Mouse (Mus musculus) gastrocnemius, adult 2 months (tissue): ENCODE data around the gene Gm1043. TPM values are rescaled to one million over a fixed set of nuclear protein-coding genes. Genes with fewer than 3 reads are reported as not detected.

Source experiments
- DNase-seq: peaks from one replicate; pipeline ENCODE4 v3.0.0; 2022
- H3K27ac ChIP-seq: fragments of 200-600 bp; 2 replicates; pipeline ENCODE4 v1.8.1; 2022; ENCODE audit warnings: mild to moderate bottlenecking
- H3K4me3 ChIP-seq: fragments of 200-600 bp; 2 replicates; pipeline ENCODE4 v1.8.1; 2022; ENCODE audit warnings: mild to moderate bottlenecking, moderate library complexity
- CTCF ChIP-seq: fragments of 200-600 bp; IDR thresholded peaks from 2 replicates; pipeline ENCODE4 v1.8.1; 2022; ENCODE audit warnings: antibody characterized with exemption, mild to moderate bottlenecking, moderate library complexity
- intact Hi-C: fragments of 180-260 bp; cut with DNase I; formaldehyde crosslinking; loops from one replicate; pipeline ENCODE4 v1.15.1; 2025
- total RNA-seq, 2 experiments: library from RNA; stranded (reverse); gene quantifications; 2 replicates each; pipeline ENCODE4 v1.2.3; 2021

The Gm1043 gene
- total RNA-seq, 2 experiments from 2014 or later = not detected

DNA sequence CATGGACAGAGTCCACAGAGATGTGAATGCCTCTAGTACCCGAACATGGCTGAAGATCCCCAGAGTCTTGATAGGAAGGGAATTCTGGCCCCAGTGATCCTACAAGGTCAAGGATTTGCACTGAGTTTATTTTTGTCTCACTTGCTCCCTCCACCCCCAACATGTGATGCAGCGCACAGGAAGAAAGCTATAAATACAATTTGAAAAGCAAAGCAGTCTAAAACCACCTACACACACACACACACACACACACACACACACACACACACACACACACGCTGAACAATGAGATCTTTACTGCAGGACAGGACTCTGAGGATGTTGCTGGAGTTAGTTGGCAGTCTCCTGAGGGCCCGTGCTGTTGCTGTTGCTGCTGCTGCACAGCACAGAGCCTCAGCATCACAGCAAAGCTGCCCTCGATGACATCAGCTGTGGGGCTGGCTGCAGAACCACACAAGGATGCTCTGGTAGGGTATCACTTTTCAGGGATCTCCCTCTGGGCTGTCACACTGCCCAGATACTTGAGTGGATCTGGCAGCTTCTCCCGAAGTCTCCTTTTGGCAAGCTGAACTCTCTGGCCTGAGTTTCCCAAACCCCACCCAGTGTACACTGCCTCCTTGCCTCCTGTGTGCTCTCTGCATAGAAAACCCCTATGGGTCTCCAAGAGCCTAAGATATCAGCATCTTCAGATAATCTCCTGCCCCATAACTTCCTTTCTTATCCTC, 142.9 kb downstream of the Gm1043 start:
- intact Hi-C loops = no loop called here

DNA sequence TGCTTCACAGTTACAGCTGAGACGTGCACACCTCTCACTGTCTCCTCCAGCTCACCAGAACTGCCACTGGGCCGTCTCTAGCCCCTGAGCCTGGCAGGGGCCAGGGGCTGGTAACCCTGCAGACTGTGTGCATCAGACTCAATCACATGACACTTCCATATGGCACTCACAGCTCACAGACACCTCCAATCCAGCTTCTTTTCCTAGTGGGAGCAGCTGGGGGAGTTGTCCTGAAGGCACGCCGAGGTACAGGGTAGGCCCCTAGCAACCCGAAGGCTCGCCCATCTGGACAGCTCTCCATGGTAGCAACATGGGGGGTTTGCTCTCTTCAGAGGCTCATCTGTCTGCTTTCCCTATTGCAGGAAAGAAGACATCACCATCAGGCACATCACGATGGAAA, 143.7 kb downstream of the Gm1043 start:
- intact Hi-C loops = no loop called here
- Histone ChIP-seq H3K27ac (no peak overlapping the region), H3K4me3 (no peak overlapping the region)
- DNase-seq = no peak
- TF ChIP-seq CTCF = no peak

More for the DNA sequence above, 142.9 kb downstream of the Gm1043 start:
- Histone ChIP-seq H3K4me3 (no peak overlapping the region), H3K27ac (no peak overlapping the region)
- DNase-seq = no peak
- TF ChIP-seq CTCF = no peak

DNA sequence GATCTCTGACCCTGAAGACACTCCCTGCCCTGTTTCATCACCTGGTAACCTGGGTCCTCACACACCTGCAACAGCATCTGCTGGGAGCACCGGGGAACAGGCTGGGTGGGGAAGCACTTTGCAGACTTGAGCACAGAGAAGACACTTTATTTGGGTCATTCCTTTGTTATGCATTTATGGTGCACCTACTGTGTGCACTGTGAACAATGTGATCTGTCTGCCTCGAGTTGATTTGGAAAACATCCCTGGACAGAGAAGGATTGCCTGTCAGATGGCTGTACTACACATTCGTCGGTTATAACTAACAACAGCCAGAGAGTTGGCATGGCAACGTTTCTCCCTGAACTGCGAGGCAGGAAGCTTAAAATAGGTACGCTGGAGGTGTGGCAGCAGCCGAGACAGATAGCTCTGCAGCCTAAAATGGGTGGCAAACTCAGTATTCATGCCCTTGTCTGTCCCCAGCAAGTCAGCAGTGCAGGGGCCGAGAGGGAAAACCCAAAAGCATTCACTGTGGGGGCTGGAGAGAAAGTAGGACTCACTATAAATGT, 147.9 kb downstream of the Gm1043 start:
- no peak for TF ChIP-seq CTCF
- intact Hi-C loops = no loop called here
- Histone ChIP-seq H3K4me3 (no peak overlapping the region), H3K27ac (no peak overlapping the region)
- DNase-seq = no peak

DNA sequence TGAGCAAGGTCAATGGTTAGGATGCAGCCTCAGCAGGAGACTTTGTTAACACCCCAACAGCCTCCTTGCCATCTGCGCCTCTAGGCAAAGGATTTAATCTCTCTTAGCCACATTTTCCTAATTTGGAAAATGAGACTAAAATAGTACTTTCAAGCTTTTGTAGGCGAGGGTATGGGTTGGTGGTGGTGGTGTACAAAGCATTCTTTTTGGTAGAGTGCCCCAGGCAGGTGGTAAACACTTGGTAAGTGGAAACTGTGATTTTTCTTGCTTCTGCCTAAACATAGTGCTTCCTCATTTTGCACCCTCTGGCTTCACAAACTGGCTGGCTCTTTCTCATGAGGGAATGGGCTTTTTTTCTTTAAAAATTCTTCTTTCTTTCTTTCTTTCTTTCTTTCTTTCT, 153.5 kb downstream of the Gm1043 start:
- DNase-seq = no peak
- intact Hi-C loops = no loop called here
- no peak overlapping the region for H3K4me3 ChIP-seq
- no peak overlapping the region for H3K27ac ChIP-seq
- TF ChIP-seq CTCF = no peak

DNA sequence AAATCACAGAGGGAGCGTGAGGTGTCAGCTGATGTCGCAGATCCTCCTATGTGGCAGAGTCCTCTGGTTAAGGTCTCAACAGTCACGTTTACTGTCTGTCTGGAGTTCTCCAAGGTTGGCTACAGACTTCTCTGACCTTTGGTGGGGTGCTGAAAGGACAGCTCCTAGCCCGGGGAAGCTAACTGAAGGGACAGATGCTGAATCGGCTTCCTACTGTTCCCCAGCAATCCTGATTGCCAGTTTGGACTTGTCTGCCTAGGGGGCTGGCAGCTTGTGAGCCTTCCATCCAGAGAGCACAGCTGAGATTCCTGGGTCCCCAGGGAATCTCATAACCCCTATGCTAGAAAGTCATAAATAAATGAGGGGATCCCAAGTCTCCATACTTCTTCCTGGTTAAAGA, 155.4 kb downstream of the Gm1043 start:
- no peak overlapping the region for H3K27ac ChIP-seq
- no peak overlapping the region for H3K4me3 ChIP-seq
- intact Hi-C loops = no loop called here
- DNase-seq = no peak
- TF ChIP-seq CTCF = no peak

DNA sequence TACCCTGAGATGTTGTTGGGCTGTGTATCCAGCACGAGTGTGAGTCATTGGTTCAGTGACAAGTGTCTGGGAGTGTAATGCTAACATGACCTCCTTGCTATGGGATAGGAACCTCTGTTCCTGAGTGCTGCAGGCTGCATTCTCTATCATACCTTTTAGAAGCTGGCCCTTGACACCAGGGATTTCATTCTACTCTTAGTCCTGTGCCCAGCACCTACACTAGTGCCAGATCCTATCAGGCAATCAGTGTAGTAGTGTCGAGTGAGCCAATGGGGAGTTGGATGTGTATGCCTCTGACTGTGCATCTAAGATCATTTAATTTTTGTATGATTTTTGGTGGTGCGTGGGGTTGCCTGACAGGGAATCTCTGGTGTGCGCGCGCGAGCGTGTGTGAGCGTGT, 156.1 kb downstream of the Gm1043 start:
- Histone ChIP-seq H3K4me3 (no peak overlapping the region; the same call in 1 of the 2 replicates), H3K27ac (no peak overlapping the region)
- DNase-seq = no peak
- no peak for TF ChIP-seq CTCF
- intact Hi-C loops = no loop called here

DNA sequence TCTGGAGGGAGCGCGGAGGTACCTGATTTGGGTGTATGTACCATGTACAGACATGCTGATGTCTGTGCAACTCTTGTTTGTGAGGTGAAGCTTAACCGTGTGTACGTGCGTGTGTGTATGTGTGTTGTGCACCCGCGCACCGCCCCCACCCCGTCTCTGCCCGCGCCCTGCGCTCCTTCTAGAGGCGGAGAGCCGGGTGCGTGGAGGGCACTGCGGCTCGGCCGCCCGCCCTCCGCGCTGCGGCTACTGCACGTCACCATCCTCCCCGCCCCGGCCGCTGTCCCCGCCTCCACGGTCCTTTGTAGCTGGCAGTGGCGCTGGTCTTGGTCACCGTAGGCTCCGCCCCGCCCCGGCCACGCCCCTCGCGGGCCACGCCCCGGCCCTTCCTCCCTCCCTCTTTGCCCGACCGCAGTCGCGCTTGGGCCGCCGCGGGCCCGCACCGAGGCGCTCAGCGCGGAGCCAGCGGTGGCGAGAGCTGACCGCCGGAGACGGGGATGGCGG, 156.5 kb downstream of the Gm1043 start, which contains the start of gene Crmp1:
Gene Crmp1, plus strand, starts transcription at position 290 of the 501 bp plus-strand sequence.
- peak; percentile 42 for DNase-seq
- Histone ChIP-seq H3K4me3 (peak within 1 kb of the TSS; percentile 48), H3K27ac (no peak within 1 kb of the TSS)
- no peak for TF ChIP-seq CTCF
- intact Hi-C loops = no loop called here

DNA sequence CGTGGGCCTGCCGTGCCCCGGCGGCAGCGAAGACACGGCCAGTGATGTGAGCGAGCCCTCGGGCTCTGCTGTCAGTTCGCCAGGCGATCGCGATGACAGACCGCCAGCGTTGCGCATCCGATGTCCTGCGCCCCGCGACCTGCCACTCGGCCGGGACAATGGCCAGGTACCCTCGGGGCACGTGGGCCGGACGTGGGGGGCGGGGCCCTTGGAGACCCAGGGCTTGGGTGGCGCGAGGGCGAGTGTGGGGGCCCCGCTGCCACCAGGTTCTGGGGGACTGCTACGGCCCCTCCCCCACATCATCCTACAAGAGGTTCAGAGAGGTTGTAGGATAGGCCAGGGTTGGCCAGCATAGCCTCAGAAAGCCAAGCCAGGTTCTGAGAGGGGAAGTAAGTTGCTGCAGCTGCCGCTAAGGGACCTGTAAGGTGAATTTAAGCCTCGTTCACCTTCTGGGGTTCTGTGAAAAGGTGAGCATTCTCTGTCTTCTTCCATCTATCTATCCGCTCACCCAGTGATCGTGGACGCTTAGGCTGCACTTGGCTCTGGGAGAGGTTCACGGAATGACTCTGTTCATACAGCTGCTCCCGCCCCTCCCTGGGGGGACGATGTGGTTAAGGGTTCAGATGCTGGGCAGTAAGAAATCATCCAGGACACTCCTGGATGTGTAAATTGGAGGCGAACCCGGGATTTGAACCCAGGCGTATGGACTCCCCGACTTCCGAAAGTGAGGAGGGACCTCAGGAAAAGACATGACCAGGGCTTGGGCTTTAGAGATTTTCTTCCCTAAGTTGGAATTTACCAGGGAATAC, 157.4 kb downstream of the Gm1043 start:
- intact Hi-C loops = no loop called here
- DNase-seq = no peak
- H3K4me3 ChIP-seq = peak overlapping the region; percentile 48
- TF ChIP-seq CTCF = no peak
- H3K27ac ChIP-seq = no peak overlapping the region

DNA sequence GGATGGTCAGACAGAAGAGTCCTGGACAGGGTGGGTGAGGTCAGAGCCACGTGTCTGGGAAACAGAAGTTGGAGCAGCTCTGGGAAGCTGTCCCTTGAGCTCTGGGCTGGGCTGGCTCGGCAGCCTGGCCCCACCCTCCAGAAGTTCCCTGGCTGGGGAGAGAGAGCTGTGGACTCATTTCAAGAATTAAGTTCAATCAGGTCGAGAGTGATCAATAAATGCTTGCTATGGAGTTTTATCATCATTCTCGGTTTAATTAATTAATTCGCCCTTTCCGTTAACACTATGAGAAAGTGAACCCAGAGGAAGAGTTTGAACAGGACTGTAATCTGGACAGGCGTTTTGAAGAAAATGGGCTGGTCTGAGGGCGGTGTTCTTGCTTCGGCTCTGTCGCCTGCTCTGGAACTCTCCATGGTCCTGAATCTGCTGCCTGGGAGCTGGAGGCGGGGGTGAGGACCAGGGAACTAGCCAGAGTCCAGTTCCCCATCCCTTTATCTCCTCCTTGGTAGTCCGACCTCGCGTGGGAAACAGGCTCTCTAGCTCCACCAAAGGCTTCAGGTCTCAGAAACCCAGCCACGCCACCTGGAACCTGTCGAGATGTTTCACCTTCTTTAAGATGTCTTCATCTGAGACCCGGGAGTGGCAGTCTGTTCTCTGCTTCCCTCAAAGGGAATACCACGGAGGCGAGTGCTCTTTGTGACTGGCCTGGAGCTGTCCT, 158.2 kb downstream of the Gm1043 start:
- DNase-seq = peak; percentile 62
- Histone ChIP-seq H3K27ac (no peak overlapping the region), H3K4me3 (no peak overlapping the region)
- no peak for TF ChIP-seq CTCF
- intact Hi-C loops = no loop called here

DNA sequence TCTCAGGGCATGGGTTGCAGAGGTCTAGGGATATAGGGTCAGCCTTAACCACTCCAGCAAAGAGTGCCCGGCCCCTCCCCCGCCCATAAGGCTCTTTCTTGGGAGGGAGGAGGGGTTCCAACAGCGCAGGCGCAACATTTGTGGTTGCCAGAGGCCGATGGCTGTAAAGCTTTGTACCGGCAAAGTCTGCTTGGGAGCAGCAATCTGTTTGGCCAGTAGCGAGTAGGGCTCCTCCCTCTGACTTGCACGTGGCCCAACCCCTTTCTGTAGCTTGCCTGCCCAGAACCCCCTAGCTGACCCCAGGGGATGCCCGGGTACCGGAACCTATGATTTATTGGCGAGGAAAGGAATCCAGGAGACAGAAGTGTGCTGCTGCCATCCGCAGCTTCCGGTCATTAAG, 159.0 kb downstream of the Gm1043 start:
- DNase-seq = no peak
- TF ChIP-seq CTCF = no peak
- intact Hi-C loops = no loop called here

DNA sequence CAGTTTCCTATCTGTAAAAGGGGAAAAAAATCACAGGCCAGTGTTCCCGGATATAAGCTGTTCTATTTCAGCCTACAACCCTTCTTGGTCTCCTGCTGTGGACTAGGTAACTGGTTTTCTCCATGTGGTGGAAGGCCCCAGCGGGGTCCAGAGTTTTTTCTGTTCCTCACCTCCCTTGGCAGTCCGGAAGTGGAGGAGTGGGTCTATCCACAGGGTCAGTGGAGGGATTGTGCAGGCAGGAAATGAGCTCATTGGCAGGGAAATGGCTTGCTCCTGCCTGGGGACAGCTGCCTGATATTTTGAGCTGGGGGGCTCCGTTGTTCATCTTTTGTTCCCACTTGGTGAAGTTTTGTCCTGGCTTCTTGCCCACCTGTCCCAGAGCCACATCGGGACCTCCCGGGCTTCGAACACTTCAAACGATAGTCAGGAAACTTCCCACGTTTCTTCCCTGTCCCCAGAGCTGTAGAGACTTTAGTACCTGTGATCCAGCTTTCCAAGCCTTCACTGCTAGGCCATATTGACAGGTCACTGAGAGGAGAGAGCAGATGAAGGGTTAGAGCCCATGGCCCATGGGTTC, 159.6 kb downstream of the Gm1043 start:
- no peak overlapping the region for H3K4me3 ChIP-seq
- no peak for TF ChIP-seq CTCF
- no peak for DNase-seq
- intact Hi-C loops = no loop called here
- H3K27ac ChIP-seq = no peak overlapping the region

More for the DNA sequence above, 159.0 kb downstream of the Gm1043 start:
- H3K27ac ChIP-seq = no peak overlapping the region
- H3K4me3 ChIP-seq = no peak overlapping the region

DNA sequence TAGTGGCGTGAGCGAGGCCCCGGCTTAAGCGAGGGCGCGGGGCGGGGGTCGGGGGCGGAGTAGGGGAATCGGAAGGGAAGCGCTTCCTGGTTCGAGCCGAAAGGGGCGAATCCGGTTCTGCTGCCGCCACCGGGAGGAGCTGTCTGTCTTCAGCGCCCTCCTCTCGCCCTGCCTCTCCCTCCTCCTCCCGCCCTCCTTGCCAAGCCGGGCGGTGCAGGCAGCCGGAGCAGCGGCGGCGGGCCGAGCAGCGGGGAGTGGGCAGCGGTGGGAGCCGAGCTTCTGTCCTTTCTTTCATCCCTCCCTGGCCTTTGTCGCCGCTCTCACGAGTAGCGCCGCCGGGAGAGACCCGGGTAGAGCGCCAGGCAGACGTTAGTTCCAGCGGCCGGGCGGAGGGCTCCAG, 160.5 kb downstream of the Gm1043 start:
- DNase-seq = no peak
- intact Hi-C loops = no loop called here
- Histone ChIP-seq H3K4me3 (peak overlapping the region; percentile 71), H3K27ac (no peak overlapping the region)
- TF ChIP-seq CTCF = no peak
